ENCODE assay signal across 32 mouse cellular contexts in genomic region chr1:64625214-64625613, GRCm38 (mm10).
"Had no signal": no experiment of that assay in that cellular context is flagged by ENCODE, and none has a peak within 500 bp of the region (broad histone marks: within the 10 kb centered on the region; RNA-seq: fewer than 3 reads in every experiment).

No protein-coding gene starts in this region.

- H3K9ac ChIP-seq: heart, embryonic 12.5 days; heart, embryonic 13.5 days; heart, embryonic 15.5 days; hindbrain, embryonic 12.5 days; hindbrain, embryonic 13.5 days; hindbrain, embryonic 14.5 days; hindbrain, embryonic 15.5 days; intestine, embryonic 15.5 days; kidney, embryonic 15.5 days had no signal

- H3K4me3 ChIP-seq: heart, embryonic 12.5 days; heart, embryonic 13.5 days; heart, embryonic 15.5 days; hindbrain, embryonic 10.5 days; hindbrain, embryonic 12.5 days; hindbrain, embryonic 13.5 days; hindbrain, embryonic 15.5 days; intestine, embryonic 15.5 days; kidney, embryonic 15.5 days; layer of hippocampus, adult 2 months; left cerebral cortex, adult 2 months had no signal

- H3K4me2 ChIP-seq: heart, embryonic 11.5 days; heart, embryonic 12.5 days; heart, embryonic 13.5 days; heart, embryonic 15.5 days; hindbrain, embryonic 12.5 days; hindbrain, embryonic 13.5 days; hindbrain, embryonic 14.5 days; hindbrain, embryonic 15.5 days; intestine, embryonic 15.5 days; kidney, embryonic 15.5 days had no signal

- H3K4me1 ChIP-seq: hindbrain, embryonic 12.5 days; hindbrain, embryonic 13.5 days; hindbrain, embryonic 15.5 days; intestine, embryonic 15.5 days had no signal

- ATAC-seq: hindbrain, embryonic 16.5 days; hindbrain, postnatal 0 days; inflammation-experienced regulatory T-cells, adult 6 months; intestine, embryonic 15.5 days; intestine, postnatal 0 days had no signal

- H3K9me3 ChIP-seq: heart, embryonic 12.5 days; heart, embryonic 13.5 days; heart, embryonic 15.5 days; hindbrain, embryonic 10.5 days; hindbrain, embryonic 12.5 days; hindbrain, embryonic 13.5 days; hindbrain, embryonic 15.5 days; intestine, embryonic 15.5 days; kidney, embryonic 15.5 days had no signal

- H3K36me3 ChIP-seq: heart, embryonic 12.5 days; heart, embryonic 13.5 days; heart, embryonic 15.5 days; hindbrain, embryonic 10.5 days; hindbrain, embryonic 12.5 days; hindbrain, embryonic 13.5 days; hindbrain, embryonic 15.5 days; intestine, embryonic 15.5 days; kidney, embryonic 15.5 days had no signal

- H3K27me3 ChIP-seq: heart, embryonic 12.5 days; heart, embryonic 13.5 days; heart, embryonic 15.5 days; hindbrain, embryonic 12.5 days; hindbrain, embryonic 13.5 days; hindbrain, embryonic 15.5 days; intestine, embryonic 15.5 days; kidney, embryonic 15.5 days had no signal

- DNase-seq: heart, postnatal 10 days; heart, postnatal 36 days; kidney, adult 11 months; kidney, adult 18-20 months; kidney, adult 2 months; kidney, adult 8-10 months; kidney, adult 9 months; kidney, postnatal 10 days; kidney, postnatal 14 days; kidney, postnatal 25 days; kidney, postnatal 36 days; kidney, postnatal 4 days; layer of hippocampus, adult 9-11 months; layer of hippocampus, postnatal 36 days had no signal

- H3K27ac ChIP-seq: heart, embryonic 13.5 days; heart, embryonic 15.5 days; hindbrain, embryonic 10.5 days; hindbrain, embryonic 12.5 days; hindbrain, embryonic 13.5 days; hindbrain, embryonic 14.5 days; hindbrain, embryonic 15.5 days; hindbrain, postnatal 0 days; intestine, embryonic 15.5 days; kidney, embryonic 15.5 days; kidney, postnatal 0 days; layer of hippocampus, adult 2 months; left cerebral cortex, adult 2 months had no signal
